Mouse (Mus musculus): ENCODE measurements around the gene Cfap20. TPM values are rescaled to one million over a fixed set of nuclear protein-coding genes. Genes with fewer than 3 reads are reported as not detected.

Cfap20 gene
- 44.1 and 59.8 TPM in 2 replicates for total RNA-seq (2023)

DNA sequence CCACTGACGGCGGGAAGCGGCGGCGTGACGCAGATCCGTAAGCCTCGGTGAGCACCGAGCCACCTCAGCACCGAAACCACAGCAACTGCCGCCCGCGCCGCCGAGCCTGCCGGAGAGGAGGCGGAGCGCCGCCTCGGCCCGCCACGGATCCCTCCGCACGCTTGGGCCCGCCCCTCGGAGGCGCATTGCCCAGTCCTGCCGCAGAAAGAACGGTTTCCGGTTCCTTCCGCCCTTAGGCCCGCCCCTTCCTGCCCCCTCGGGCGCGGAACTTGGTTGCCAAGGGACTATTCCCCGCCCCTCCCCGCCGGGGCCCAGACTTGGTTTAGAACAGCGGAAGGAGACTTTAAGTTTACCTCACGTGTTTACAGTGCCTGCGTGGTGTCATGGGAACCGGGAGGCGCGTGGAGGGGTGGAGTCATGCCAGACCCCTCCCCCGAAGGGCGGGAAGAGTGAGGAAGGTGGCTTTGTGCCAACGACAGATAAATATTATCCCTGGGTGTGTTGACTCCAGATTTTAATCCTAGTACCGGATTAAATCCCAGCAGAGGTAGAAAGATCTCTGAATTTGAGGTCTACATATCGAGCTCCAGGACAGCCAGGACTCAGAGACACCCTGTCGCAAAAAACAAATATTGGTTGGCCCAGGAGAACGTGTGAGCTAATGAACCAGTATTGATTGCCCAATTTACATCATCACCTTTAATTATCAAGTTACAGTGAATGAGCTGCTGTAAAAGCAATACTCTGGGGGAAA, at the start of gene Cfap20:
Cfap20 (minus strand) TSS at position 184 of the 754 bp plus-strand sequence.

Other genes with a start within 250 kb of the Cfap20 start
- 15.4 and 16.1 TPM in 2 replicates for gene Kifc3, start 232.1 kb downstream of the Cfap20 start, total RNA-seq (2023)
- not detected in 2 replicates for gene Cngb1, start 128.3 kb downstream of the Cfap20 start, total RNA-seq (2023)
- not detected in 2 replicates for gene Tepp, start 124.3 kb downstream of the Cfap20 start, total RNA-seq (2023)
- gene Zfp319, start 102.9 kb downstream of the Cfap20 start, total RNA-seq (2023): 13.6 and 14.4 TPM in 2 replicates
- gene Usb1, start 102.6 kb downstream of the Cfap20 start, total RNA-seq (2023): 36.4 and 57.3 TPM in 2 replicates
- gene Mmp15, start 82.6 kb downstream of the Cfap20 start, total RNA-seq (2023): not detected in 2 replicates
- gene Csnk2a2, start 55.2 kb upstream of the Cfap20 start, total RNA-seq (2023): 40.2 and 47.0 TPM in 2 replicates
- not detected in 2 replicates for gene Ccdc113, start 99.2 kb upstream of the Cfap20 start, total RNA-seq (2023)
- not detected in 2 replicates for gene Prss54, start 141.5 kb upstream of the Cfap20 start, total RNA-seq (2023)
- 6.2 and 7.2 TPM in 2 replicates for gene Gins3, start 198.6 kb upstream of the Cfap20 start, total RNA-seq (2023)
- gene Ndrg4, start 242.1 kb upstream of the Cfap20 start, total RNA-seq (2023): not detected in 2 replicates